Mouse (Mus musculus) heart, adult 2 months (tissue): ENCODE measurements around the gene OR5BS1P.

Experiments
- CTCF ChIP-seq: fragments of 200-600 bp; IDR thresholded peaks from 2 replicates; pipeline ENCODE4 v1.8.1; 2022; ENCODE audit warnings: antibody characterized with exemption, mild to moderate bottlenecking, moderate library complexity
- EP300 ChIP-seq: fragments of 200-500 bp; IDR thresholded peaks from 2 replicates; pipeline ENCODE4 v1.6.1; 2011; ENCODE audit warnings: low read depth, low read length, control low read depth; ENCODE audit not compliant: insufficient read depth
- POLR2A ChIP-seq: fragments of 200-500 bp; IDR thresholded peaks from 2 replicates; pipeline ENCODE4 v1.6.1; 2011; ENCODE audit warnings: mild to moderate bottlenecking, low read depth, low read length, control low read depth; ENCODE audit not compliant: insufficient read depth

DNA sequence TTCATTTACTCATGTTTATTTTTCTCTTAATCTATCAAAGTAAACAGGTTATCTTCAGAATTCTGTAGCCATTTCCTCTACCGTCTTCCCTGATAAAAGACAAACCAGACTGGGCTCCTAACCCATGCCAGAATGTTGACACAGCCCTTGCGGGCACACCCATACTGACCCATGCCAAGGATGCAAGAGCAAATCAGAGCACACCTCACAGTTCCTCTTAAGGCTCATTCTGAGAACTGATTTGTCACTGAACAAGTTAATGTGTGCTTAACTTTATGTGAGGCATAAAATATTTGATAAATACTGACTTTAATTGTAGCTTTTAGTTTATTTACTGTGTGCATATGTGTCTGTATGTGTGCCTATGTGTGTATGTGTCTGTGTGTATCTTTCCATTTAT lies 21.6 kb downstream of the OR5BS1P start:
- TF ChIP-seq POLR2A (no peak), CTCF (no peak), EP300 (no peak)
